Mouse (Mus musculus): Measurements from ENCODE around the gene Coro1b. TPM values are rescaled to one million over a fixed set of nuclear protein-coding genes. Genes with fewer than 3 reads are reported as not detected.
A peak's percentile ranks its signal among the peaks of the same experiment; 100 is the strongest.

Gene Coro1b
- polyA plus RNA-seq, 1 experiment from 2014 or later = 237 TPM

DNA sequence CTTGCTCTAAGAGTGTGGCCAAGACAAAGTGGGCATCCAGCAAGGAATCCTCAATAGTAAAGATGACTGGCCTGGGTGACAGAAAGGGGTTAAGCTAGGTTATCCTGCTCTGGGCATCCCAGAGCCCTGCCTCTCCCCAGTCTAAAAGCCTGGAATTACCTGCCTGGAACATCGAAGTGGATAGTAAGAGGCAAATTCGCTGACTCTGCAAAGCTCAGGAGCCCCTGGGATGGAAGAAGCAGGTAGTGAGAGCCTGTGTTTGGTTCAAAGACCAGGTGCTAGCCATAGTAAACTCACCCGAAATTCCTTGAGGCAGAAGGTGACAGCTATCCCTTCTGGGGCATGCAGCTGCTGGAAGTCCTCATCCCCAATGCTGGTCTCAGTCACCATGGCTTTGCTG, 48.8 kb downstream of the Coro1b start:
- H3K4me1 ChIP-seq (replicated peaks; ENCODE audit: control insufficient read depth, insufficient read depth, low read length) = peaks cover 18% of the 10 kb centered on the region
- no peak overlapping the region for H3K9ac ChIP-seq (ENCODE audit: low read depth, low read length)
- no peak for TF ChIP-seq CTCF (IDR thresholded peaks at IDR 0.05; ENCODE audit: low read depth)
- ATAC-seq = no peak
- no peak overlapping the region for H3K27ac ChIP-seq (ENCODE audit: low read depth, low read length)
- no peak overlapping the region for H3K4me2 ChIP-seq (replicated peaks; ENCODE audit: low read depth)
- H3K4me3 ChIP-seq (ENCODE audit: low read depth, low read length) = no peak overlapping the region
- H3K9me3 ChIP-seq (ENCODE audit: control insufficient read depth) = no peaks in the 10 kb centered on the region
- WGBS = 64% methylated on average over 3 of the region's 3 CpGs
- no peaks in the 10 kb centered on the region for H3K27me3 ChIP-seq (replicated peaks; ENCODE audit: control insufficient read depth, insufficient read depth, low read length)
- H3K36me3 ChIP-seq (ENCODE audit: control insufficient read depth, insufficient read depth) = peaks cover 46% of the 10 kb centered on the region

DNA sequence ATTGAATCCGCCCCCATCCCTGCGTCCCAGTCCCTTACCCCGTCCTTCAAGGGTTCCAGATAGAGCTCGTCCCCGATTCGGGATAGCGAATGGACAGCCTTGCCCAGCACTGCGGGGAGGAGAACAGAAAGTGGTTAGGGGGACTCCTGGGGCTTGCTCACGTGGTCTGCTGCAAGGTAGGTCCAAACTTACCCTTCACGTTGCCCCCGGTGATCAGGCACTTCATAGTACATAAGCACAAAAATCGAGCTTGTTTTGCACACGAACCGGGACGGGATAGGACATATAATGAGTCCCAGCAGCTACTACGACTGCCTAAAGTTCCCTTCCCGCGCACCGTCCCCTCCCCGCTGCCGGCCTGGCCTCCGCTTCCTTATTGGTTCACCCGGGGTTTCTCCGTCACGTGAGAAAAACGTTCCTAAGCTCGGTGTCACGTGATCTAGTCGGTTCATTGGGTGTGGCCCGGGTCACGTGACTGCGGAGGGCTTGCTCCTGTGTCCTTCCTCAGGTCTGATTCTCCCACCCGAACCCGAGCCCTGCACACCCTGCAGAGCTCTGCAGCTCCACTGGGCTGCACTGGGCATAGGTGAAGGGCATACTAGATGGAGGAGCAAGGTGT, 53.0 kb downstream of the Coro1b start, which contains the start of gene Rad9a:
Rad9a (minus strand) TSS at position 372 of the 619 bp plus-strand sequence.
- no peak for TF ChIP-seq CTCF (IDR thresholded peaks at IDR 0.05; ENCODE audit: low read depth)
- Histone ChIP-seq H3K36me3 (ENCODE audit: control insufficient read depth, insufficient read depth) (peaks cover 20% of the 10 kb centered on the region), H3K4me2 (replicated peaks; ENCODE audit: low read depth) (peak within 1 kb of the TSS; percentile 91), H3K4me3 (ENCODE audit: low read depth, low read length) (peak within 1 kb of the TSS; percentile 70), H3K27me3 (replicated peaks; ENCODE audit: control insufficient read depth, insufficient read depth, low read length) (0 out of 2 replicates have a peak, but pooled peaks cover 2% of the 10 kb centered on the region), H3K27ac (ENCODE audit: low read depth, low read length) (peak within 1 kb of the TSS; percentile 60), H3K9me3 (ENCODE audit: control insufficient read depth) (no peaks in the 10 kb centered on the region), H3K4me1 (replicated peaks; ENCODE audit: control insufficient read depth, insufficient read depth, low read length) (peaks cover 12% of the 10 kb centered on the region), H3K9ac (ENCODE audit: low read depth, low read length) (peak within 1 kb of the TSS; percentile 74)
- peak; percentile 78 for ATAC-seq
- WGBS = under 1% methylated on average over 34 of the region's 34 CpGs

DNA sequence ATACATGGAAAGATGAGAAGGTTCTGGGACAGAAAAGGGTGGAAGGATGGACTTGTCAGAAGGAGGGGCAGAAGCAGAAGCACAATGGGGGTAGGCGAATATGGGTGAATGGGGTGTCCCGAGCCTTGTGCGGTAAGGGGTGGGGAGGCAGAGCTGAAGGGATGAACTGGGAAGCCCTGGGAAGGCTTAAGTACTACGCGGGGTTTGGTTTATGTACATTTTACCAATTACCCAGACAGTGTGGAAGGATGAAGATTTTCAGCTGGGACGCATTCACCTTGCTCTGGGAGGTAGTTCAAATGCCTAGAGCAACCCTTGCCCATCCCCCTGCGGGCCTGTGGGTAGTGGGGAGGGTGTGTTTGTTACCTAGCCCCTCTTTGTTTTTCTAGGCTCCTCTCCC, 53.7 kb downstream of the Coro1b start:
- H3K27me3 ChIP-seq (replicated peaks; ENCODE audit: control insufficient read depth, insufficient read depth, low read length) = 0 out of 2 replicates have a peak, but pooled peaks cover 2% of the 10 kb centered on the region
- 25% methylated on average over 7 of the region's 7 CpGs for WGBS
- no peaks in the 10 kb centered on the region for H3K9me3 ChIP-seq (ENCODE audit: control insufficient read depth)
- H3K9ac ChIP-seq (ENCODE audit: low read depth, low read length) = peak overlapping the region; percentile 74
- H3K4me3 ChIP-seq (ENCODE audit: low read depth, low read length) = peak overlapping the region; percentile 70
- H3K36me3 ChIP-seq (ENCODE audit: control insufficient read depth, insufficient read depth) = peaks cover 14% of the 10 kb centered on the region; the same call in 1 of the 2 replicates
- peaks cover 12% of the 10 kb centered on the region; the same call in 1 of the 2 replicates for H3K4me1 ChIP-seq (replicated peaks; ENCODE audit: control insufficient read depth, insufficient read depth, low read length)
- TF ChIP-seq CTCF (IDR thresholded peaks at IDR 0.05; ENCODE audit: low read depth) = no peak
- ATAC-seq = no peak
- H3K4me2 ChIP-seq (replicated peaks; ENCODE audit: low read depth) = peak overlapping the region; percentile 91
- 0 out of 2 replicates have a peak overlapping the region, but pooled peaks have one; percentile 0 for H3K27ac ChIP-seq (ENCODE audit: low read depth, low read length)

DNA sequence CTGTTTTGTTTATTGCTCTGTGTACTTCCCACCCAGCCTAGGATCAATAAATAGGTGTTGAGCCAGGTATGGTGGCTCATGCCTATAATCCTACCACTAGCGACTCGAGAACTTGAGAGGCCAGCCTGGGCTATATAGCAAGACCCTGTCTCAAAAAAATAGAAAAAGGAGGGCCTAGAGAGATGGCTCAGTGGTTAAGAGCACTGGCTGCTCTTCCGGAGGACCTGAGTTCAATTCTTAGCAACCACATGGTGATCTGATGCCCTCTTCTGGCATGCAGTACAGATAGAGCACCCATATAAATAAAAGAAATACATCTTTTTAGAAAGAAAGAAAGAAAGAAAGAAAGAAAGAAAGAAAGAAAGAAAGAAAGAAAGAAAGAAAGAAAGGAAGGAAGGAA, 54.7 kb downstream of the Coro1b start:
- no peak overlapping the region for H3K4me2 ChIP-seq (replicated peaks; ENCODE audit: low read depth)
- H3K27me3 ChIP-seq (replicated peaks; ENCODE audit: control insufficient read depth, insufficient read depth, low read length) = 0 out of 2 replicates have a peak, but pooled peaks cover 2% of the 10 kb centered on the region
- no peak overlapping the region for H3K4me3 ChIP-seq (ENCODE audit: low read depth, low read length)
- H3K36me3 ChIP-seq (ENCODE audit: control insufficient read depth, insufficient read depth) = peaks cover 8% of the 10 kb centered on the region; the same call in 1 of the 2 replicates
- H3K9me3 ChIP-seq (ENCODE audit: control insufficient read depth) = no peaks in the 10 kb centered on the region
- peaks cover 12% of the 10 kb centered on the region; the same call in 1 of the 2 replicates for H3K4me1 ChIP-seq (replicated peaks; ENCODE audit: control insufficient read depth, insufficient read depth, low read length)
- no peak overlapping the region for H3K9ac ChIP-seq (ENCODE audit: low read depth, low read length)
- ATAC-seq = no peak
- 53% methylated on average over 3 of the region's 3 CpGs for whole genome bisulfite sequencing
- H3K27ac ChIP-seq (ENCODE audit: low read depth, low read length) = no peak overlapping the region
- peak; percentile 37 for TF ChIP-seq CTCF (IDR thresholded peaks at IDR 0.05; ENCODE audit: low read depth)

Other genes starting within 250 kb of the Coro1b start
- 76.2 and 83.0 TPM in 2 replicates for gene Tcirg1, start 241.5 kb upstream of the Coro1b start, polyA plus RNA-seq (2015; fragmentation: Nextera tagmentation; extraction: Ambion mirVana)
- gene Ndufs8, start 235.8 kb upstream of the Coro1b start, polyA plus RNA-seq (2015; fragmentation: Nextera tagmentation; extraction: Ambion mirVana) = 303 and 317 TPM in 2 replicates
- 16.1 and 17.4 TPM in 2 replicates for gene Aldh3b1, start 218.8 kb upstream of the Coro1b start, polyA plus RNA-seq (2015; fragmentation: Nextera tagmentation; extraction: Ambion mirVana)
- gene Unc93b1, start 213.4 kb upstream of the Coro1b start, polyA plus RNA-seq (2015; fragmentation: Nextera tagmentation; extraction: Ambion mirVana) = 28.3 and 29.2 TPM in 2 replicates
- gene Aldh3b3, start 190.0 kb upstream of the Coro1b start, polyA plus RNA-seq (2015; fragmentation: Nextera tagmentation; extraction: Ambion mirVana) = not detected in 2 replicates
- gene Aldh3b2, start 176.3 kb upstream of the Coro1b start, polyA plus RNA-seq (2015; fragmentation: Nextera tagmentation; extraction: Ambion mirVana) = 0.17 and 0.51 TPM in 2 replicates
- gene Acy3, start 162.0 kb upstream of the Coro1b start, polyA plus RNA-seq (2015; fragmentation: Nextera tagmentation; extraction: Ambion mirVana) = 32.3 and 34.5 TPM in 2 replicates
- gene Tbx10, start 155.9 kb upstream of the Coro1b start, polyA plus RNA-seq (2015; fragmentation: Nextera tagmentation; extraction: Ambion mirVana) = 0.59 and 0.61 TPM in 2 replicates
- 31.7 and 32.9 TPM in 2 replicates for gene Nudt8, start 148.0 kb upstream of the Coro1b start, polyA plus RNA-seq (2015; fragmentation: Nextera tagmentation; extraction: Ambion mirVana)
- gene Gm49405, start 148.0 kb upstream of the Coro1b start, polyA plus RNA-seq (2015; fragmentation: Nextera tagmentation; extraction: Ambion mirVana) = 0.42 and 0.44 TPM in 2 replicates
- 0.64 and 0.89 TPM in 2 replicates for gene Doc2g, start 145.3 kb upstream of the Coro1b start, polyA plus RNA-seq (2015; fragmentation: Nextera tagmentation; extraction: Ambion mirVana)
- 244 and 255 TPM in 2 replicates for gene Ndufv1, start 135.8 kb upstream of the Coro1b start, polyA plus RNA-seq (2015; fragmentation: Nextera tagmentation; extraction: Ambion mirVana)
- 746 and 756 TPM in 2 replicates for gene Gstp1, start 110.6 kb upstream of the Coro1b start, polyA plus RNA-seq (2015; fragmentation: Nextera tagmentation; extraction: Ambion mirVana)
- 151 and 182 TPM in 2 replicates for gene Gstp2, start 102.6 kb upstream of the Coro1b start, polyA plus RNA-seq (2015; fragmentation: Nextera tagmentation; extraction: Ambion mirVana)
- gene Gstp3, start 89.0 kb upstream of the Coro1b start, polyA plus RNA-seq (2015; fragmentation: Nextera tagmentation; extraction: Ambion mirVana) = 68.7 and 72.6 TPM in 2 replicates
- gene Cabp2, start 67.0 kb upstream of the Coro1b start, polyA plus RNA-seq (2015; fragmentation: Nextera tagmentation; extraction: Ambion mirVana) = not detected in 2 replicates
- gene Cdk2ap2, start 51.4 kb upstream of the Coro1b start, polyA plus RNA-seq (2015; fragmentation: Nextera tagmentation; extraction: Ambion mirVana) = 97.1 and 108 TPM in 2 replicates
- 13.7 and 16.3 TPM in 2 replicates for gene Pitpnm1, start 48.6 kb upstream of the Coro1b start, polyA plus RNA-seq (2015; fragmentation: Nextera tagmentation; extraction: Ambion mirVana)
- gene Aip, start 22.8 kb upstream of the Coro1b start, polyA plus RNA-seq (2015; fragmentation: Nextera tagmentation; extraction: Ambion mirVana) = 42.0 and 42.3 TPM in 2 replicates
- not detected in 2 replicates for gene Gpr152, start 8.8 kb upstream of the Coro1b start, polyA plus RNA-seq (2015; fragmentation: Nextera tagmentation; extraction: Ambion mirVana)
- gene Cabp4, start 4.6 kb upstream of the Coro1b start, polyA plus RNA-seq (2015; fragmentation: Nextera tagmentation; extraction: Ambion mirVana) = 0.33 TPM in 2 replicates
- 2.7 and 3.4 TPM in 2 replicates for gene Ptprcap, start 5.0 kb downstream of the Coro1b start, polyA plus RNA-seq (2015; fragmentation: Nextera tagmentation; extraction: Ambion mirVana)
- 33.9 and 35.1 TPM in 2 replicates for gene Rps6kb2, start 14.7 kb downstream of the Coro1b start, polyA plus RNA-seq (2015; fragmentation: Nextera tagmentation; extraction: Ambion mirVana)
- gene Carns1, start 26.9 kb downstream of the Coro1b start, polyA plus RNA-seq (2015; fragmentation: Nextera tagmentation; extraction: Ambion mirVana) = 0.90 TPM in 2 replicates
- 2.0 and 2.3 TPM in 2 replicates for gene Tbc1d10c, start 42.7 kb downstream of the Coro1b start, polyA plus RNA-seq (2015; fragmentation: Nextera tagmentation; extraction: Ambion mirVana)
- 370 and 382 TPM in 2 replicates for gene Ppp1ca, start 43.4 kb downstream of the Coro1b start, polyA plus RNA-seq (2015; fragmentation: Nextera tagmentation; extraction: Ambion mirVana)
- gene Rad9a, start 53.0 kb downstream of the Coro1b start, polyA plus RNA-seq (2015; fragmentation: Nextera tagmentation; extraction: Ambion mirVana) = 12.3 and 13.5 TPM in 2 replicates
- 2.4 and 2.5 TPM in 2 replicates for gene Clcf1, start 65.6 kb downstream of the Coro1b start, polyA plus RNA-seq (2015; fragmentation: Nextera tagmentation; extraction: Ambion mirVana)
- gene AC109138.7, start 65.7 kb downstream of the Coro1b start, polyA plus RNA-seq (2015; fragmentation: Nextera tagmentation; extraction: Ambion mirVana) = not detected in 2 replicates
- 81.5 and 87.8 TPM in 2 replicates for gene Pold4, start 83.3 kb downstream of the Coro1b start, polyA plus RNA-seq (2015; fragmentation: Nextera tagmentation; extraction: Ambion mirVana)
- gene Ssh3, start 120.6 kb downstream of the Coro1b start, polyA plus RNA-seq (2015; fragmentation: Nextera tagmentation; extraction: Ambion mirVana) = 18.1 and 18.5 TPM in 2 replicates
- gene Ankrd13d, start 134.5 kb downstream of the Coro1b start, polyA plus RNA-seq (2015; fragmentation: Nextera tagmentation; extraction: Ambion mirVana) = 2.0 and 2.4 TPM in 2 replicates
- 14.4 and 18.5 TPM in 2 replicates for gene Grk2, start 157.6 kb downstream of the Coro1b start, polyA plus RNA-seq (2015; fragmentation: Nextera tagmentation; extraction: Ambion mirVana)
- 21.0 and 21.2 TPM in 2 replicates for gene Kdm2a, start 249.7 kb downstream of the Coro1b start, polyA plus RNA-seq (2015; fragmentation: Nextera tagmentation; extraction: Ambion mirVana)

Data from intestine, postnatal 0 days (tissue).